Mouse (Mus musculus): ENCODE data around the gene Gm20431.

The Gm20431 gene

DNA sequence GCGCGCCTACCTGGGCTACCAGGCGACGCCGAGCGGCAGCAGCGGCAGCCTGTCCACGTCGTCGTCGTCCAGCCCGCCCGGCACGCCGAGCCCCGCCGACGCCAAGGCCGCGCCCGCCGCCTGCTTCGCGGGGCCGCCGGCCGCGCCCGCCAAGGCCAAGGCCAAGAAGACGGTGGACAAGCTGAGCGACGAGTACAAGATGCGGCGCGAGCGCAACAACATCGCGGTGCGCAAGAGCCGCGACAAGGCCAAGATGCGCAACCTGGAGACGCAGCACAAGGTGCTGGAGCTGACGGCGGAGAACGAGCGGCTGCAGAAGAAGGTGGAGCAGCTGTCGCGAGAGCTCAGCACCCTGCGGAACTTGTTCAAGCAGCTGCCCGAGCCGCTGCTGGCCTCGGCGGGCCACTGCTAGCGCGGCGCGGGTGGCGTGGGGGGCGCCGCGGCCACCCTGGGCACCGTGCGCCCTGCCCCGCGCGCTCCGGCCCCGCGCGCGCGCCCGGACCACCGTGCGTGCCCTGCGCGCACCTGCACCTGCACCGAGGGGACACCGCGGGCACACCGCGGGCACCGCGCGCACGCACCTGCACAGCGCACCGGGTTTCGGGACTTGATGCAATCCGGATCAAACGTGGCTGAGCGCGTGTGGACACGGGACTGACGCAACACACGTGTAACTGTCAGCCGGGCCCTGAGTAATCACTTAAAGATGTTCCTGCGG, 28.4 kb upstream of the Gm20431 start, which contains the start of gene Tmem189:
Gene Tmem189 (minus strand): TSS at position 322 of the 718 bp plus-strand sequence.
- DNase-seq (ENCODE audit: low read depth, low spot score), result peak; percentile 89

DNA sequence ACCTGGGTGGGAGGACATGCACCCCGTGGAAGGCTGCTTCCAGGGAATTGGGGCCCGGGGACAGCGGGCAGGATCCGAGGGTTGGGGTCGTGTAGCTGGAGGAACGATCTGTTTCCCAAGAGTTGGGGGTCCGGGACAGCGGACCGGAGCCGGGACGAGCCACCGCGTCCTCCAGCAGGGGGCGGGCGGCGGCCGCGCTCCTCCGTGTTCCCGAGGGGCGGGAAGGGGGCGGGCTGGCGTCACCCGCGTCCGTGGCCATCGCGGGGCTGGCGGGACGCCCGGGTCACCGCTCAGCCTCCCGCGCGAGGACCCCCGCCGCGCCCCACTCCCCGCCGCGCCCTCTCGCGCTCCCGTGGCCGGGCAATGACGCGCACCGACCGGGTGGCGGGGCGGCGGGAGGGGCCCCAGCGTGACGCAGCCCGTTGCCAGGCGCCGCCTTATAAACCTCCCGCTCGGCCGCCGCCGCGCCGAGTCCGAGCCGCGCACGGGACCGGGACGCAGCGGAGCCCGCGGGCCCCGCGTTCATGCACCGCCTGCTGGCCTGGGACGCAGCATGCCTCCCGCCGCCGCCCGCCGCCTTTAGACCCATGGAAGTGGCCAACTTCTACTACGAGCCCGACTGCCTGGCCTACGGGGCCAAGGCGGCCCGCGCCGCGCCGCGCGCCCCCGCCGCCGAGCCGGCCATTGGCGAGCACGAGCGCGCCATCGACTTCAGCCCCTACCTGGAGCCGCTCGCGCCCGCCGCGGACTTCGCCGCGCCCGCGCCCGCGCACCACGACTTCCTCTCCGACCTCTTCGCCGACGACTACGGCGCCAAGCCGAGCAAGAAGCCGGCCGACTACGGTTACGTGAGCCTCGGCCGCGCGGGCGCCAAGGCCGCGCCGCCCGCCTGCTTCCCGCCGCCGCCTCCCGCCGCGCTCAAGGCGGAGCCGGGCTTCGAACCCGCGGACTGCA, 27.5 kb upstream of the Gm20431 start, which contains the start of gene Cebpb:
Gene Cebpb (plus strand): TSS at position 418 of the 954 bp plus-strand sequence.
- peak; percentile 36 for DNase-seq (ENCODE audit: low read depth, low spot score)

DNA sequence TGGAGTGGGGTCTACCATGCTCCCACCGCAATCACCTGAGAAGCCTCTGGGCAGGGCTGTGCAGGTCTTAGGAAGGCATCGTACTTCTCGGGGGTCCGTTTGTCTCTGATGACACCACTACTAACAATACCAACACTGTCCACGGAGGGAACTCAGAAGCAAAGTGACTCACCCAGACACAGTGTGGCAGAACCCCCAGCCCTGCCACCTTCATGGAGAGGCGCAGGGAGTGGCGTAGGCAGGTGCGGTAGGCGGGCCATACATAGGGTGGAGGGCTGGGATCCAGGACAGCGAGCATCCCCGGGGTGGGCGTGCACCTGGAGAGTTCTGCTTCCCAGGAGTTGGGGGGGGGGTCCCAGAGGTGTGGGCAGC, 26.8 kb upstream of the Gm20431 start:
- peak; percentile 43 for DNase-seq (ENCODE audit: low read depth, low spot score)

DNA sequence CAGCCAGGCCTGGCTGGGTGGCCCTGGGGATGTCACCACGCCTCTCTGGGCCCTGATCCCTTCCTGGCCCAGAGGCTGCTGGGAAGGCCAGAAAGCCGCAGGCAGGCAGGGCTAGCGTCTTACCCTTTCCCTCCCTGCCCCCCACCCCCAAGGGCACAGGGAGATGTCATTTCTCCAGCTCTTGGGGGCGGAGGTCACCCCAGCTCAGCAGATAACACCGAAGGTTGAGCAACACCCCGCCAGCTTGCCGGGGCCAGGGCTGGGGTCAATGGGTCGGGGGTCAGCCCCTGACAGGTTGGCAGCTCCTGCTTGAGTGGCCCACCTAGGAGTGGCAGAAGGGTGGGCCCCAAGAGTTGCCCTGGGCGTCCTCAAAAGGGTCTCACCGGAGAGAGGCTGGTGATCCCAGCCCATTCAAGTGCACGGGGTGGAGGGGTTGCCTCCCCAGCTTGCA, 26.4 kb upstream of the Gm20431 start:
- no peak for DNase-seq (ENCODE audit: low read depth, low spot score)

DNA sequence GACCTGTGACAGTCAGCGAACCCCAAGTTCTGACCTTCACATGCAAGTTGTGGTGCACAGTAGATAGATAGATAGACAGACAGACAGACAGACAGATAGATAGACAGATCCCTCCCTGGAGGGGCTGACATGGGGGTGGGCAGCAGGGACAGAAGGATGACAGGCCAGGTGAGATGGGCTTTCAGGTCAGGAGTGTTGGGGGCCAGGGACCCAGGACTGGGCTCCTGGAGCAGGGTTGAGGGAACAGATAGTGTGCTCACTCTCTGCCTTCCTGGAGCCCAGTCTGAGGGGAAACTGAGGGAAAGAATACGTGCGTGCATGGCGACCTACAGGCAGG, 25.9 kb upstream of the Gm20431 start:
- no peak for DNase-seq (ENCODE audit: low read depth, low spot score)

DNA sequence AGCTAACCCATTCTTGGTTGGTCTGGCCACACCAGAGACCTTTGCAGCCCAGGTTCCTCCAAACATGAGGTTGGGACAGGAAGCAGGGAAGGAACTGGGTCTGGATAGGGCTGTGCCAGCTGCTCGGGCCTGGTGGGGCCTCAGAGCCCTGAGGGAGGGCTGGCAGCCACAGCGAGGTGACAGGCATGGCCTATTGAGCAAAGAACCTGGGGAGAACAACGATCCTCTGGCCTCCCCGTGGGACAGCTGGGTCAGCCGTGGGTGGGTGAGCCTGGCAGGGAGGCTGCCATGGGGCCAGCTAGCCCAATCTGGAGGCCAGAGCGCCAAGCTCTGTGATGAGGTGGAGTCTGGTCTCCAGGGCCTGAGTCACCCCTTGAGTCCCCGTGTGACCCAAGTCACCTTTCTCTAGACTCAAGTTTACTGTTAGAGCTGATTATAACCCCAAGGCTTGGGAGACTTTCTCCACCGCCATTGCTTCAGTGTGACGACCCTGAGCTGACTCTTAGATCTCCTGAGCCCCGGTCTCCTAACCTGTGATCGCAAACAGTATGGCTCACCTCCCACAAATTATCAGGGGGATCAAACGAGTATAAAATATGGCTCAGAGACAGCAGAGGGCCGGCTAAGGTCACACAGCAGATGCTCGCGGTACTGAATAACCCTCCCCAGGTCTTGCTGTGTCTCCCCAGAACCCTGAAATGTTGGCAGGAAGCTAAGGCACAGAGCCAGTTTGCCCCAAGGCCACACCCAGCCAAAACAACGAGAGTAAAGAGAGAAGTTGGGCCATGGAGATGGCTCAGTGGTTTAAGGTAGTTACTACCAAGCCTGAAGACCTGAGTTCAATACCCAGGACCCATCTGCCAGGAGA, 25.3 kb upstream of the Gm20431 start:
- no peak for DNase-seq (ENCODE audit: low read depth, low spot score)

DNA sequence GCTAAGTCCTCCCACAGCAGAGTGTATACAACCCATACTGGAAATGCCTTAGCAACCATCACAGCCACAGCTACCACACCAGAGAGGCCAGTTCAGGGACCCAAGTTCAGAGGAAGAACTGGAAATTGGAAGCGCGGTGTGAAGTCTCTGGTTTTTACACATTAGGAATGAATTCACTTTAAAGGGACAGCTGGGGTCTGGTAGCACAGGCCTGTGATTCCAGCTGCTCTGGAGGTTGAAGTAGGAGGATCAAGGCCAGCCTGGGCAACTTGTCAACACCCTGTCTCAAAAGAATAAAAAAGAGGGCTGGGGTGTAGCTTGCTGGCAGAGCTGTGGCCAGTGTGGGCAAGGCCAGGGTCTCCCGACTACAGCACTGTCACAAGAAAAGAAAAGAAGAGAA, 24.6 kb upstream of the Gm20431 start:
- DNase-seq (ENCODE audit: low read depth, low spot score), result no peak

DNA sequence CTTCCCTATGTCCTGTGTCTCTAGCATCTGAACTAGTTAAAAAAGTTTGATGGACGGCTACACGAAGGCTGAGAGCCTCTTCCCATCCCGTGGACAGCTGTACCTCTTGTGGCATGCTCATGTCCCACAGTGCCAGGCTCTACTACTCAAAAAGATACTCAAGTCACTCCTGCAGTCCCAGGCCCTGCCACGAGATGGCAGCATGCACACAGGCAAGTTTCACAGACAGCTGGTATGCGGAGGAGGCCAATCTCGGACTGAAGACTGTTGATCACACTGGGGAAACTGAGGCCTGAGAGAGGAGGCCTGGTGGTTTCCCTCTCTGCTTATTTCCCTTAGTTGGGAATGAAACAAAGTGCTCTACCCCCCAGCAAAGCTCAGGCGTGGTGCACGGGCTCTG, 23.8 kb upstream of the Gm20431 start:
- peak; percentile 90 for DNase-seq (ENCODE audit: low read depth, low spot score)

DNA sequence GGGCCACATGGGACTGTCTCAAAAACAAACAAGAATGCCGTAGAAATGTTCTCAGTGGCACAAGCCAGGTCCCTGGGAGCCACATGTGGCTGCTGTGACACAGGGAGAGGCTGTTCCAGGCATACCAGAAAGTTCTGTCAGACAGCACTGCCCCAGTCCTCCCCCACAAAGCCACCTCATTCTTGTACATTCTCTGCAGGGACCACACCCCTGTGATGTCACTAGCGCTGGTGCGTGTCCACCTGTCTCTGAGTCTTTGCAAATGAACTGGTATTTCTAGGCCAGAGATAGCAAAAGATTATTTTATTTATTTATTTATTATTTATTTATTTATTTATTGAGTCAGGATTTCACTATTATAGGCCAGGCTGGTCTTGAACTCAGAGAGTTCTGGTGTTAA, 22.4 kb upstream of the Gm20431 start:
- DNase-seq (ENCODE audit: low read depth, low spot score), result no peak

DNA sequence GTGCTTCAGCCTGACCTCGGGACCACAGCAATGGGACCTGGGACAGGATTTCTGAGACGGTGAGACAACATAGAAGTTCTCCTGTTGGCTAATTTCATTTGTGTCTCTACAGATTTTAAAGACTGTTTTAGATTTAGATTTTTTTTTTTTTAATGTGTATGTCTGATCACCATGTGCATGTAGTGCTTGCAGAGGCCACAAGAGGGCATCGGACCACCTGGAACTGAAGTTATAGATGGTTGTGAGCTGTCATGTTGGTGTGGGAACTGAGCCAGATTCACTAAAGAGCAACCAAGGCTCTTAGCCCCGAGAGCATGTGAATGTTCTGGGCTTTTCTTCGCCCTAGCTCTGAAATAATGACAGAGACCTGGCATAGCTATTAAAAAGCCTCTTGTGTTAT, 19.4 kb upstream of the Gm20431 start:
- peak; percentile 71 for DNase-seq (ENCODE audit: low read depth, low spot score)

DNA sequence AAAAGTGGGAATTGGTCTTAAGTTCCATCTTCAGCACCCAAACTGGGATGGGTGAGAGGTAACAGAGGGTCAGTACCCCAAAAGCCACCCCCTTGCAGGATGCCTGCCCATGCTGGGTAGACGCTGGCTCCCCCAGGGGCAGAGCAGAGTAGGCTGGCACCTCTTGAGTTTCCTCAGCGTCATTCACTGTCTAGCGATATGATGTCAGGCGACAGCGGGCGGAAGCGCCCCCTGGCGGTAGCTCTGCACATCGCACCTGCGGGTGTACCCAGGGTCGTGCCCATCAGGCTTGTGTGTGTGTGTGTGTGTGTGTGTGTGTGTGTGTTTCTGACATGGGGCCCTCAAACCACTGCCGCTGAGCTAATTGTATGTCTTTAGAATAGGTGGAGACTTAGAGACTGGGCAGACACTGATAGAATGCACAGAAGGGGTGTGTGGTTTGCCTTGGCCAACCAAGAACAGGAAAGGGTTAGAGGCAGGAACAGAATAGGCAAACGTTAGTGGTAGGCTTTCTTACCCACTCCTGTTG, 18.7 kb upstream of the Gm20431 start:
- DNase-seq (ENCODE audit: low read depth, low spot score), result peak; percentile 81

DNA sequence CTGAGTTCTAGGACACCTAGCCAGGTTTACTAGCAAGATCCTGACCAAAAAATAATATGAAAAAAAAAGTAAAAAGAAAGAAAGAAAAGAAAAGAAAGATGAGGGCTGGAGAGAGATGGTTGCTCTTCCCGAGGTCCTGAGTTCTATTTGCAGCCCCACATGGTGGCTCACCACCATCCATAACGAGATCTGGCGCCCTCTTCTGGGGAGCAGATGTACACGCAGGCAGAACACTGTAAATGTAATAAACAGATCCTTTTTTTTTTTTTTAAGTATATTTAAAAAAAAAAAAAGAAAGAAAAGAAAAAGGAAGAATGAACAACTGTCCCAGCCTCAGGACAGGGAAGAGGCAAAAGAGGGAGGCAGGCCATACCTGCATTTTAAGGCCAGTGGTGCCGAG, 17.3 kb upstream of the Gm20431 start:
- DNase-seq (ENCODE audit: low read depth, low spot score), result peak; percentile 56

DNA sequence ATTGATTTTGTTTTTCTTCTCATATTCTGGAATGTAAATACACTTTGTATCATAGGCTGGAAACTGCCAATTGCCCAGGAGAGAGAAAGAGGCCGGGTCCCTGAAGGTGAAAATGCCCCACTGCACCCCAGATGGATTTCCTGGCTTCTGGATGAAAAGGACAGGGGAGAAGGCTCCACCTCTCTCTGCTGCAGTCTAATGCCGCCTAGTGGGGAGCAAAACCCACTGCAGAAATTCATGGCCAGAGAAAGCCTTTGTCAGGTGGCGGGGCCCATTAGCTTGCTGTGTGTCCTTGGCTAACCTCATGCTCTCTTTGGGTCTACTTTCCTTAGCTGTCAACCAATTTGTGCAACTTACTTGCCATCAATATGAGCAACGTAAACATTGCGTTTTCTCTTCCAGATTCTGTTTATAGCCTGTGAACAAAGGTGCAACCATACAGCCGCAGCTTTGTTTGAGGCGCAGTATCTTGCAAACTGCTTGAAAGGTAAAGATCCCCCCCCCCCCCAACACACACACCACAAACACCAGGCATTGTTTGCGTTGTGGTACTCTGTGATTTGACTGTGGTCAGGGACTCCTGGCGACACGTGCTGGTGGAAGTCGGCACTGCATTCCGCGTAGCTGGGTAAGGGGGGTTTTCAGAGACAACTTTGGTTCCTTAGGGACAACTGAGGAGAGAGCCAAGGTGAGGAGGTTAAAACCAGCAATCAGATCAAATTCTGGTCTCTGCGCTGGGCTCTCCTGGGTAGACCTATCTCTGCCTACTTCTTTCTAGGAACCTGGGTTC, 14.0 kb upstream of the Gm20431 start:
- DNase-seq (ENCODE audit: low read depth, low spot score), result peak; percentile 77

DNA sequence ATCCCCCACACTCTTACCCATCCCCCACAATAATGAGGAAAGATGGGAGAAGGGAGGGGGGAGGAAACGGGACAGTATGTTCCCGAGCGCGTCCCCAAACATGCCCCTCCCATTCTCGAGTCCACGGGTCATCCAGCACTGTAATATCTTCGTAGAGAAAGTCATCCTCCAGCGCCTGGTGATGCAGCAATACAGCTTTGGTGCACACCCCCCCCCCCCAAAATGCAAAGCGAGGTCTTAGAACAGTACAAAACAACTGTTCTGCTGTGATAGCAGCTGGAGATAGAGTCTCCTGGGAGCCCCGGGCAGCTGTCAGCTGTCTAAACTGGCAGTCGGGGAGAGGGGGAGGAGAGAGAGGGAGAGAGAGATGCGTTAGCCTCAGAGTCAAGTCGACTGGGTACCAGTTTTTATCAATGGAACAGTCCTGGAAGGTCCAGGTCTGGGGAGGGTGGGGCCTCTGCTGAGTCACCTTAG, 11.0 kb upstream of the Gm20431 start:
- DNase-seq (ENCODE audit: low read depth, low spot score), result peak; percentile 57

DNA sequence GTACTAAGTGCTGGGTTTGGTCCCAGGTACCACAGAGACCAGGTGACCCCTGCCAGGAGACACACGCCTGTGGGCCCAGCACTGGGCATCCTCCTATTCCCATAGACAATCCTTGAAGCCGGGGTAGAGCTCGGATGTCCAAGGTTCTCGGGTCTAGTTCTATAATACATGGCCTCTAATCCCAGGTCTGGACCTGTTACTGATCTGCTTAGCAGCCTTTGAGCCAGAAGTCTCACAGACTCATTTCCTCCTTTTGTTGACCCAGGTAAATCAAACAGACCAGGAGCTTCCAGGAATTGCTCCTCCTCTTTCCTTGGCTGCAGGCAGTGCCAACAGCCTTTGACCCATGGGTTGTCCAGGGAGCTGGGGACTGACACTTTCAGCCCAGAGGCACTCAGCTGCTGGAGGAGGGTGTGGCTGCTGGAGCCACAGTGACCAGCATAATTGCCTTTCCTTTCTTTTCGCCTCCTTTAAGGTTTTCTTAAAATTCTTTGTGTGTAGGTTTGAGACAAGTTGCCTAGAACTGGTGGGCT, 9.9 kb upstream of the Gm20431 start:
- DNase-seq (ENCODE audit: low read depth, low spot score), result no peak

DNA sequence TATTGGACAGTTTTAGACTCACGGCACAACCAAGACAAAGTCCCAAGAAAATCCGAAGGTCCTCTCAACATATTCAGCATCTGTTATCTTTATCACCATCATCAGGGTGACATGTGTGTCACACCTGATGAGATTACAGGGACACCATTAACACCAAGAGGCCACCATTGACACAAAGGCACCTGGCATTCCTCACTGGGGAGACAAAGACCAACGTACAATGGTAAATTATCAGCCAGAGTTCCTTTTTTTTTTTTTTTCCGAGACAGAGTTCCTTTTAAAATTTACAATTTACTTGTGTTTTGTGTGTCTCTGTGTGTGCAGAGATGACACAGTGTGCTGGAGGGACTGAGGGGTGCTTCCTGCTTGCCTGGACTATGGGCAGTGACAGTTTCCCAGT, 8.1 kb upstream of the Gm20431 start:
- DNase-seq (ENCODE audit: low read depth, low spot score), result no peak

DNA sequence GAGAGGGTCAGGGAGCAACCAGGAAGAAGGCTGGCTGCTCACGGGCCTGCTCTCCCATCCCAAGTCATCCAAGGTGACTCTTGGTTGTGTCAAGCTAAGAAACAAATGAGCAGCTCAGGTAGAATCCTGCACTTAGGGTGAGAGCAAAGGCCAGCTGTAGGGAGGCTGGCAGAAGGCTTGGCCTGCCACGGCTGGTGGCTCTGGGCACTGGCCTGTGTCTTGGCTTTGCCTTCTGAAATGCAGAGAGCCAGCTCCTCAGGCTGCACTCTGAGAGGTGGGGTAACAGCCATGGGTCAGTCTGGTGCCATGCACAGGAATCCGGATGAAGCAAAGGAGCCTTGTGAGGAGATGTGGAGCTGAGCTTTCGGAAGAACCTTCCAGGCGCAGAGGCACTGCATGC, 7.1 kb upstream of the Gm20431 start:
- DNase-seq (ENCODE audit: low read depth, low spot score), result no peak

DNA sequence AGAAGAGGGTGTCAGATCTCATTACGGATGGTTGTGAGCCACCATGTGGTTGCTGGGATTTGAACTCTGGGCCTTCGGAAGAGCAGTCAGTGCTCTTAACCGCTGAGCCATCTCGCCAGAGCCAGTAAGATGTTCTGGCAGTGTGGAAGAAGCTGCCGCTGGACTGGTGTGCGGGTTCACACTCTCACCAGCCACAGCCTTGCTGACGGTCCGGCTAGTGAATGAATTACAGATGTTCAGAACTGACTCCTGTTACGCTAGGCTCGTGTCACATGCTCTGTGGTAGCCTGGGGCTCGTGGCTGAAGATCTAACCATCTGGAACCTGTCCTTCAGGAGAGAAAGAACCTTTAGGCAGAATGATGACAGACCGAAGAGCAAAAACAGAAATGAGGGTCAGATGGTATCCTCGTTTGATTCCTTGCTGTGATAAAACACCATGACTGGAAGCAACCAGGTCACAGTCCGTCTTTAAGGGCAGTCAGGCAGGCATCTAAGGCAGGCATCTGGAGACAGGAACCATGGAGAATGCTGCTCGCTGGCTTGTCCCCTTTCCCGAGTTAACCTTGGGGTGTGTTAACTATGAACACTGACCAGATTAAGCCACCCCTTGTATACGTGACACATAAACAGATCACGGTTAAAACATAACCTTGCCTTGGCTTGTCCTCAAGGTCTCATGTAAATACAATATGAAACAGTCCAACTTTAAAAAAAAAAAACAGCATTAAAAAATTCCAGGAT, 4.8 kb upstream of the Gm20431 start:
- no peak for DNase-seq (ENCODE audit: low read depth, low spot score)

DNA sequence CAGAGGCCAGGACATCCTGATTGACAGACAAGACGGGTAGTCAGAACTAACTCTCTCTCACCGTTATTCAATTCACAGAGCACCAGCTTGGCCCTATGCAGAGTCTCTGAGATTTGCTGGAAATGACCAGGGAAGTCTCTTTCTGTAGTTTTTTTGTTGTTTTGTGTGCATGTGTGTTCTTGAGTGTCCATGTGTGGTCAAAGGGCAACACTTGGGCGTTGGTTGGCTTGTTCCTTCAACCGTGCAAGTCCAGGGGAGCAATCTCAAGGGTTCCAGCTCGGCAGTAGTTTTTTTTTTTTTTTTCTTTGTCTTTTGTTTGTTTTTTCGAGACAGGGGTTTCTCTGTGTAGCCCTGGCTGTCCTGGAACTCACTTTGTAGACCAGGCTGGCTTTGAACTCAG, 1.4 kb upstream of the Gm20431 start:
- DNase-seq (ENCODE audit: low read depth, low spot score), result no peak

DNA sequence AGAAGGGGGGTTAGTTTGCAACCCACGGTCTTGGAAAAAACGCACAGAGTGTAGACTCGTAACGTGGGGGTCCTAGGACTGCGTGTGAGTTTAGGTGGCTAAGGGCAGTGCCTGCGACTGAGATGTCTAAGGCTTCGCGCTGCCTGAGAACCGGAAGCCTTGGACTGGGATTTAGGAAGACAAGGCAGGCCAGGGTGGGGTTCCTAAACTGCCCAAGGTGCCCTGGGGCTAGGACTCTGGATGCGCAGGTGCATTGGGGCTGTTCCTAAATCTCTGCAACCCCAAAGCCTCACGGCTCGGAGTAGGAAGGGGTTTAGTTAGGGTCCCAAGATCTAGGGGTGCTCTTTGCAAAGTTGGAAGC, 705 bp downstream of the Gm20431 start:
- DNase-seq (ENCODE audit: low read depth, low spot score), result peak; percentile 59

Measured in ES-CJ7 (cell line).